Mouse (Mus musculus) 3T3-L1 (cell line): ENCODE measurements around the gene Dspp.

ENCODE experiments used
- DNase-seq: peaks from one replicate; pipeline ENCODE4 v3.0.0-alpha.2; 2015; ENCODE audit warnings: low read depth, low spot score

The Dspp gene

DNA sequence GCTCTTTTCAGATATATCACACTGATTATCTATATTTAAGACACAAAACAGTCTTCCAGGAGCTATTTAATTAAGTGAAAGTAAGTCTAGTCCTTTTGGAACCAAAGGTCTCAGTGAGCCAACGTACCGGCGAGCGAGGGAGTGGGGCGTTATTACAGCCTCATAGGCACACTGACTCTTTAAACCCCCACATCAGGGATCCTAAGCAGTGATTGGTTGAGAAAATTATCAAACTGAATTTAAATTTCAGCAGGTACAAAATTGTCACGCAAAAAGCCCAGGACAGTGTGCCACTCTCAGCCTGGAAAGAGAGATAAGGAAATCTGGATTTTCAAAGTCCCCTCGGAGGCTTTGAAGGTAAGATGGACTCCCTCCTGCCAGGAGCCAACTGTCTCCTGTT, at the start of gene Dspp:
Gene Dspp, plus strand, starts transcription at position 301 of the 400 bp plus-strand sequence.
- DNase-seq = no peak

DNA sequence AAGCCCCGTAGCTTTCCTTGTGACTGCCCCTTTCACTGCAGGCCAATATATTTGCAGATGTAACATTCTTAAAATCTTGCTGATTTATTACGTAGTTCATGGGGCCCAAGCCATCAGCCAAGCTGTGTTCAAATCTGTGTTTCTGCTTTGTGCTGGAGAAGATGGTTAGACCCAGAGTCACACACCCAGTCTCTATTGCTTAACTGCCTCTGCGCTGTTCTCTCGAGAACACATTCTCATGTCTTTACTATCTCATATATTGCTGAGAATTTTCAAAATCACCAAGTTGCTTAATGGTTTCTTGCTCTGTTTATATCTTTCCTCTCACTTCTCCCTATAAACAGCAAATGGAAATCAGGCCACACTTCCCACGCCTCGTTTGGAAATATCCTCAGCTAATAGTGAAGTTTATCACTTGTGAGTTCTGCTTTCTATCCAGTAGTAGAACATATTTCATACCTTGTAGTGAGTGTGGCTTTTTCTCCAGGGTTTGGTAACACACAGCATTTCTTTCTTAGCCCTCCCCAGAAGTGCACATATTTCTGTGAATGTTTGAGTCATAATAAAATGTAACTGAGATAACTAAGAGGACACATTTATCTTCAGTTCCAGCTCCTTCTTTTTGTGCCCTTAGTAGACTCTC, 46.4 kb upstream of the Dspp start:
- DNase-seq = no peak

DNA sequence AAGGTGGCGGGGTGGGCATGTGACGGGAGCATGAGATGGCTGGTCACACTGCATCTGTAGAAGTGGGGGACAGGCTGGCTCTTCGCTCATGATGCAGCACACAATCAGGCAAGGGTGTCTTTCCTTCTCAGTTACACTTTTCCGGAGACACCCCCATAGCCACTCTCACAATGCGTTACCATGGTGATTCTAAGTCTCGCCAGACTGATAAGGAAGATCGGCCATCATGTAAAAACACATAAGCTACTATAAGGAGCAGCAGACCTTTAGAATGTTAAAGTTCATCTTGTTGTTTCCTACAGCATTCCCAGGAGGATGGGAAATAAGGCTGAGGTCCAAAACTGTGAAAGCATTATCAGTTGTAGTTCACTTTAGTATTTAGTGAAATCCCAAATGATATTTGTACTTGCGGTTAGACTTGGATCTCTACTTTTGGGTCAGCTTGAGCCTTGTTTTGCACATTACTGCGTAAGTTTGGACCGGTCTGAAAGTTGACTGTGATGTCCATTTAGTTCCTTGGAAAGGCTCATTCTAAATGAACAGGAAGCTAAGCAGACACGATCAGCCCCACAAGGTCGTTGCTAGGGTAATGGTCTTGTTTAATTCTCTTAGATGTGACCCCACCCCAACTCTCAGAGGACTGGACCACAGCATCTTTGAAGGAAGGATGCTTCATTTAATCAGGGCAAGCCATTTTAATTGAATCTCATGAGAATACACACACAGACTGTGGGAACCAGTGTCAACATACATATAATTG, 43.8 kb upstream of the Dspp start:
- no peak for DNase-seq

DNA sequence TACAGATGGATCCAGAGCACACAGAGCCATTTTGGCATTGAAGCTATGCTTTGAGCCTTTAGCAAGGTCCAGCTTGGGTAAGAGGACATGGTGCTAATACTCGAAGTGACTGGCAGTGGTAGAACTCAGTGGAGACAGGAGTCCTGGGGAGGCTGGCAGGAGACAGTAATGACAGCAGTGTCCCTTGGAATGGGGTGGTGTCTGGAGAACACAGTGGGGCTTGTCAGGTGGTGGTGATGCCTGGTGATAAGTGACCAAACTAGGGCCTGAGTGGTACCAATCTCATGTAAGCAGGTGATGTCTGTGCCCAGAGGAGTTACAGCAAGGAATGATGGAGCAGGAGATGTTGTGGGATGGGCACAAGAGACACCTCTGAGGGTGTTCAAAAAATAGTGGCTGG, 43.2 kb upstream of the Dspp start:
- no peak for DNase-seq

DNA sequence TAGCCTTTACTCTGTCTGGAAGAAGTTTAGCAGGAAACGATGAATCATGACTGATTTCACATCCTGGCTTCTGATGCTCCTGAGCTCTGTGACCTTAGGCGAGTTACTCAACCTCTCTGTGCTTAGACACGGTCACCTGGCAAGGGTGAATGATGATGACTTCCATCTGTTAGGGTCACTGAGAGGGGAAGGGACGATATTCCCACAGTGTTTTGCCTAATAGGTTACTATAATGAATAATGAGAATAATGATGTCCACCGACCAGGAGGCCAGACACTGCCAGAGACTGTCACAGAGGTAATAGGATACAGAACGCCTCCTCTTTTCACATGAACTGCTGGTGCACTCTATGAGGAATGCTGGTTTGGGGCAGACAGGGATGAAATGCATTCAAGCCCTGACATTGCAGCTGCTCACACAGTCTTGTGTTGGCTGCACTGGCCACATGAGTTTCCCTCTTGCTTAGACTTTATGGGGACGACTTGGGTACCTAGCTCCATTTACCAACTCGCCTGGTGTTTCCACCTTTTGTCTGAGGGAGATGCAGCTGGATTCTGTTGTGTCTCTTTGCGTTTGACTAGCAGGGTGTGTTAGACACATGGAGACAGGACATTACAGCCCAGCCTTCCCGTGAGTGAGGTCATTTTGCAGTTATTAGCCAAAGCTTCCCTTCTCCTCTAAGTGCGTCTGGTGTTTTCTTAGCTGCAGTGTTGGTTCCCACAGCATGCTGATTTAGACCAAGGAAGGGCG, 42.1 kb upstream of the Dspp start:
- DNase-seq = peak; percentile 91

DNA sequence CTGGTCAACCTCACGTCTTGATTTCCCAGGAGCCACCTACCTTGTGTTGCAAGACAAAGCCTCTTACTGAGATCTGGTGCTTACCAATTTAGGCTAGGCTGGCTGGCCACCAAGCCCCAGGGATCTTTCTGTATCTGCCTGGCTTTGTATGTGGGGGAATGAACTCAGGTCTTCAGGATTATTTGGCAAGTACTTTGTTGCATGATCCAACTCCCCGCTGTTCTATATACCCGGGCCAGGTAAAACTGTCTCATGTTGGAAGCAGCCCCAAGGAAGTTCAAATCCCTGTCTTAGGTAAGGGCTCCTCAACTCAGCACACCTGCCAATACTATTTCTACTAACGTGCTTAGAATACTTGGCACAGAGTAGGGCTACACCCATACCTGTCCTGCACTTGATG, 39.6 kb upstream of the Dspp start:
- DNase-seq = no peak

DNA sequence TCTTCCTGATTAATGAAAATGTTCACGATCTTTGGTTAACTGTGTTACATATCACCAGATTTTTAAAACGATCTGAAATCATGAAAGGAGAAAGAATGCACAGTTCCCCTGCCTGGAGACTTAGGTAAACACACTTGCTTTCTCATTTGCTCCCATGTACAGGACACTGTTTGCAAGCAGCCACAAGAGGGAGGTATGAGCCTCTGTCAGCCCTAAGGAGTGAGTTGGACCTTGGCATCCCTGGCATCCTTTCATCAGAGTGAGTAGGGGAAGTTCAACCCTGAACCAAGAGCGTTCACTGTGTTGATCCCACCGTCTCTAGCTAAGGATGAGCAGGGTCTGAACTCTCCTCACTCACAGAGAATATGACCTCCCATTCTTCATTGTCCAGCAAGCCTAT, 39.0 kb upstream of the Dspp start:
- DNase-seq = peak; percentile 87

DNA sequence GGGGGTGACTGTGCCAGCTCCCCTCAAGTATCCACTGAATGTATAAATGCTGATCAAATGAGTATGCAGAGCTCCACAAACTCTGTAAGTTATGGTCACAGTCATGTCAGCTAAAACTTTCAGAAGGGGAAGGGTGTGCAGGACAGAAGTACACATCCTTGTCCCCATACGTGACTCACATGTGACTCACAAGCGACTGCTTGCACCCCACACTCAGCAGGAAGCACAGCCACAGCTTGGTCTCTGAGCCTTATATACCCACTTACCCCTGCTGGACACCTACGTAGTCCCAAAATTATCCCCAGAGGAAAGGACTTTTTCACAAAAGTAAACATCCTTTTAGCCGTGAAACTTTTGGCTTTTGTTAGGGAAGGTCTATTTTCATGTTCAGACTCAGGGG, 36.8 kb upstream of the Dspp start:
- peak; percentile 56 for DNase-seq

DNA sequence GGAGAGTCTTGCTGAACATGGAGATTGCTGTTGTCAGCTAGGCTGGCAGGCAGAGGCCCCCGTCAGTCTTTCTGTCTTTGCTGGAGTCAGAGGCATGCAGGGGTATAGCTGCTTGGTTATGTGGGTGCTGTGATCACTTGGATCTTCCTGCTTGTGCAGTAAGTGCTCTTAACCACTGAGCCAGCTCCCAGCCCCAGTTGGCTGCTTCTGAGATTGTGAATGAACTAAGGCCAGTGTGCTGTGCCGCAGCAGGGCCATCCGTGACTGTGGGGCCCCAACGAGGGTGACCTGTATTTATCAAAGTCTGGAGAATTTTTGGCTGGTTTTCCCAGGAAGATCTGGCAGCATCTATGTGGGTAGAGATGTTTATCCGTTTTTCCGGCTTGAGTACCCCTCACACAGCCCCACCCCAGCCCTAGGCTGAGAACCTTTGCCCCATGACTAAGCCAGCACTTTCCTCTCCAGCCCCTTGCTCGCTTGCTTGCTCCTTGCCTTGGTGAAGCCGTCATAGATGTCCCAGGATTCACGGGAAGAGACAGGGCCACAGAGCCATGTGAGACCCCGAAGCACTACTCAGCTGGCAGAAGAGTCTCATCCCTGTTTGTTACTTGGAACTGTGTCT, 32.5 kb upstream of the Dspp start:
- no peak for DNase-seq

DNA sequence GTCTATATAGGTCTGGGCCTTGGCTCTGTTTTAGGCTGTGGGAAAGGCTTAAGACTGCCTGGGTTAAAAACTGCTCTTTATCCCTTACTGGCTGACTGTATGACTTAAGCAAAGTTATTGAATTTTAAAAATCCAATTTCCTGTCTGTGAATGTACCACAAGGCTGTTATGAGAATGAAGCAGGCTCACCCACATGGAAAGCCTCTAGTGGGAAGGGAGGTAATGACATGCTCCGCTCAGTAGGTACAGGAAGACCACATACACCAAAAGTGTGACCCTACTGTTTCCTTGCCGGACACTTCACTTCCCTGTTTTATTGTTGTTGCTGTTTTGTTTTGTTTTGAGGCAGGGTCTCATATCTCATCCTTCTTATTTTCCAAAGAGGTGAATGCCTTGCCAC, 29.4 kb upstream of the Dspp start:
- peak; percentile 44 for DNase-seq

DNA sequence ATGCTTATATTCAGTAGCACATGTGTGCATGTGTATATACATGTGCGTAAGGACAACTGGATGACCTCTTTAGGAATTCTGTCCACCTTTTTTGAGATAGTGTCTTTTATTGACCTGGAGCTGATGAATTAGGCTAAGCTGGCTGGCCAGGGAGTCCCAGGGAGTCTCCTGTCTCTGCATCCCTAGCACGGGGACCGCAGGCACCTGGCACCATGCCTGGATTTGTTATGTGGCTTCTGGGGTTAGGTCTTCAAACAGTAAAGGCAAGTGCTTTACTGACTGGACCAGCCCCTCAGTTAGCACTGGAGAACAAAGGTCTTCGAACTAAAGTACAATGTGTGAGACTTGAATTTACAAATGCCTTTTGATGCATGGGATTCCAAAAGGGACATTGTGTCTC, 26.5 kb upstream of the Dspp start:
- no peak for DNase-seq

DNA sequence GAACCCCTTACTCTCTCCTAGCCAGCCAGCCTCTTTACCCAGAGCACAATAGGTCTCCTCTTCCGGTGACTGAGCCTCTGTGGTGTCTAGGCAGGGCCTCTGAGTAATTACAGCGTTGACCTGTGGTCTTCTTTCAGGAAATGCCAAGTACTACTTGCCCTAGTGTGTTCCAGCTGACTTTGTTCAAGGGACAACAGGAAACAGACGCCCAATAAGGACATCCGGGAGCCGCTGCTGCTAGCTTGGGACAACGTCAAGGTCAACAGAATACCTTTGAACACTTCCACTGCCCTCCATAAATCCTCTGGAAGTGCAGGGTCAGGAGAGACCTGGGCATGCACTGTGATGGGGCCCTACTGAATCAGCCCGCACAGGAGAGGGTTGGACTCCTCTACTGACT, 21.2 kb upstream of the Dspp start:
- no peak for DNase-seq

DNA sequence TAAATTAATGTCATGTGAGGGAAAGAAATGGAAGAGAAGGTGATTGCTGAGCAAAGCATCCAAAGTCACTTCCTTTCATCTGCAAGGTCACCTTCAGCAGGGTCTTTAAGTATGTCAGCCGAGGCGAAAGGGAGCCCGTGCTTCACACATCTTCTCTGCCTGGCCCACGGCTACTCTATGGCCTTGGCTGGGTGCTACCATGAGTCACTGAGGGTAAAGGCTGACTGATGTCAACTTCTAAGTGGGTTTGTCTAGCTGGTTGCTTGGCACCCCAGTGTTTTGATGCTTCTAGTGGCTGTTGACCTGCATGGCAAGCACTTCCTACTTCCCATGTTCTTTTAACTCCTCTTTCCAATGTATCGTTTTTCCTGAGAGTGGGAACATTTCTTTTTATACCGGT, 20.3 kb upstream of the Dspp start:
- no peak for DNase-seq

DNA sequence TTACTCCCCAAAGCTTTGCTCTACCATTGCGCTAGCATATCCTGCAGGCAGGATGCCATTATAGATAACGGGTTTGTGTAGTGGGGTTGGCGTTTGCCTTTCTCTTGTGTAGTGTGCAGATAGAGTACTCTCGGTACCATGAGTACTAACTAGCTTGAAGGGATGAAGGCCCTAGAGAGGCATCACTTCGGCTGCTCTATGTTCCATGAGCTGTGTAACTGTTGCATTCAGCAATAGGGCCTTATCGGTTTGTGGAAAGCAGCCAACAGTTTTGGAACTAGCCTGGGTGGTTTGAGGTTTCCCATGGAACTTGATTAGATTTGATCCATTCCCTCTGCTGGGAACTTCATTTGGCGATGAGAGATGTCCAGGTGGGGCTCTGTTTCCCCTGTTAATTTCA, 12.8 kb upstream of the Dspp start:
- no peak for DNase-seq

DNA sequence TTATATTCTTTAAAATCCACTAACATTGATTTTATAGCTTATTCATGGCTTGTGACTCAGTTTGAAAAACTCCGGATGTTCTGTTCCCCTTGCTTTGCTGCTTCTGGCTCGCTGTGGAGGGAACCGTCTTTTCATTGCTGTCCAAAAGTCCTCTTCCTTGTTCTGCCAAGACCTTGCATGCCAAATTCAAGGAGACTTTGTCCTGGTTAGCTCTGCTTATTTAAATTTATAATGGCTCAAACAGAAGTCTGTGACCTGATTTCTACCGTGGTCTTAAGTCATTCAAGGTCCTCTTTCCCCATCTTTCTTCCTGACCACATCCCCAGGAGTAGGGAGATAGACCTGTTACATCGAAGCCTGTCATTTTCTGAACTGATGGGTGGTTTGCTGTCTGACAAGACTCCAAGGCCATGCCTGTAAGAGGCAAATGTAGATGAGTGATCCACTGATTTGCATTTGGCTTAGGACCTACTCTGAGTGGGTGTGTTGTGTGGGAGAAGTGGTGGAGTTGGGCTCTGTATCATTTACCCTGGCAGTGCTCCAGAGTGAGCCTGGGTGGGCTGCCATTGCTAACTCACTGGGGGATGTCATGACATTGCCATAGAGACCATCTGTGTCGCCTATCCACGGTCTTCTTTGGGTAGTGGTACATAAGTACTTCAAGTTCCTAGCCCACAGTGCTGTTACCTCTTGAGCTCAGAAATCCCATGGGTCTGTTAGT, 12.0 kb upstream of the Dspp start:
- DNase-seq = no peak

DNA sequence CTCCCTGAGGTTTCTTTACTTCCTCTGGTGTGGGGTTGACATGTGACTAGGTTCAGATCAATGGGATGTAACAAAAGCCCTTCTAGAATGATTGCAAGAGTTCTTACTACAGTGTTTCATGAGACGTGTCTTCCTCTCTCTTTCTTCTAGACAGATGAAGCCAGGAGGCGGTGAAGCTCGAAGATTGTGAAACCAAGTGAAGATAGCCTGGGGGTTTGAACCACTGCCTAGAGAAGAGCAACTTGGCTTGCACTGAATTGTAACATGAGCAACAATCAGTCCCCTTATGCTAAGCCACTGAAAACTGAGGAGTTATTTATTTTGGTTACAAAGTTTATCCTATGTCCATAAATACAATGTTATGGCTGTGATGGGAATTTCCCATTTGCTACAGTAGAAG, 9.9 kb upstream of the Dspp start:
- DNase-seq = peak; percentile 78

DNA sequence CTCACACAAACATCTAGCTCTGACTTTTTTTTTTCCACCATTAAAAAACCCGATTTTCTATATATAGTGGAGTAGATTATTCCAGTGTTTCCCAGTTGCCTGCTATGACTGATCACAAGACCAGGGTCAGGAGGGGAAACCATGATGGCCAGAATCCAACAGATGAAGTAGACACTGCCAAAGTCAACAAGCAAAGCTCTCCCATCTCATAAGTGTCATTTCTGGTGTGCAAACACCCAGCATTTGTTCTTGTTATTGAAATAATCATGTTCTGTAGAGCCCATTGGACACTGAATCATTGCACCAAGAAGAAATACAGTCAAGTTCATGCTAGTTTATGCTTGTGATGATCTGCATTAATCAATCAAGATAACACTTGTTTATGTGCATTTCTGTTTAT, 9.1 kb upstream of the Dspp start:
- DNase-seq = peak; percentile 85

DNA sequence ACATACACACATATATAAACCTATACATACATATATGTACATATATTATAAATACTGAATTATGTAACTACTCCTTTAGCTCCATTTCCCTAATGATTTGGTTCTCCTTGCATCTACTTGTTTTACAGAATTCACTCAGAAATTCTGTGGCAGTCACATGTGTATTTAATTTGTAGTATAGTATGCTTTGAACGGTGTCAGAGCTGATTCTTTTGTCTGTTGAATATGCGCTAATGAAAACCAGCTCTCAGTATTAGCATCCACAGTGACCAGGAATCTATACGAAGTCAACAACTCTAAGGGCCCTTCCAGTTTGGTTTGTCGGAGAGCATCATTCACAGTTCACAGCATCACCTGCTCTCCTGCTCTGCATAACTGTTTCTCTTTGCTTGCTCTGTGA, 7.0 kb upstream of the Dspp start:
- DNase-seq = no peak

DNA sequence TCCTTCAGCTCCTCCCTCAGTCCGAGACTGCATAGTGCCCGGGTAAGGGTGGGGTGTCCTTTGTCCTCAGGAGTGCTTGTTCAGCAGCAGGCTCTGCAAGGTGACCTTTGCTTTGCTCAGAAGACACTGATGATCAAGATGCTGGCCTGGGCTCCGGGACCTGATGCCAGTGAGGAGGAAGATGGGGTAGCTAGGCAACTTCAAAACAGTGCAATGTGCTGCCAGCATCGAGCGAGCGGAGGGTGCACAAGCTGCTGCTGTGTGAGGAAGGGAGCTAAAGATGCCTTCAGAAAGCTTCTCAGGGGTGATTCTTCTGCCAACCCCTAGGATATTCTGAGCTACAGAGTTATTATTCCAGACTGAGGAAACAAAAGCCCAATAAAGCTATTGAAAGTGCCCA, 2.6 kb downstream of the Dspp start:
- no peak for DNase-seq

DNA sequence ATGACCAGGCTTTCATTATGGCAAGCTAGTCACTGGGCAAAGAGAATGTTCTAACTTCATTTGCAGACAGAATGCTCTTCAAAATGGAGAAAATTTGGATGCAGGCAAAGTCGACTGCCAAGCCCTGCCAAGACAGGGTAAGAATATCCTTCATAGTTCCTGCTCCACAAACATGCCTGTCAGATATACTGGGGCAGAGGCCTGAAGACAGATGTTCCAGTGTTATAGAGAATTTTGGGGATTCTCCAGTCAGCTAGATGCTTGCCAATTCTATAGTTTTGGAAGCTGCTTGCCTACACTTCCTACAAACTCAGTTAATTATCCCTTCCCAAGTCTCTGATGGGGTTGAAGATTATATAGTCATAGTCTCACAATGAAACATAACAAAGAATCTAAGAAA, 13.2 kb downstream of the Dspp start:
- DNase-seq = no peak

DNA sequence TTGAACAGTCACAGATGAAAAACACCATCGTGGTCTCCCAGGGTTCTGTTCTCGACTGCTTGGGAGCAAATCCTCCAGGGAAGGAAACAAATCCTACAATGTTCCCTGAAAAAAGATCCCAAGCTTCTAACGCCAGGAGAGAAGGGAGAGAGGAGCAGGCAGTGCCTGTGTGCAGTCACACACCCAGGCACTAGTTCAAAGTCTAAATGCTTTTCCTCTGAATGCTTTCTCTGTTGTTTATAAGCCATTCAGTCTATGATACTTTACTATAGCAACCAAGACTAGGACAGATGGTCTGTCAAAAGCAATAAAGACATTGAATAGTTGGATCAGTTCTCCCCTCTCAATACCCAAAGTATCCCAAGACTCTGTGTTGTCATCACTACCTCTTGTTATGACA, 16.8 kb downstream of the Dspp start:
- DNase-seq = no peak

DNA sequence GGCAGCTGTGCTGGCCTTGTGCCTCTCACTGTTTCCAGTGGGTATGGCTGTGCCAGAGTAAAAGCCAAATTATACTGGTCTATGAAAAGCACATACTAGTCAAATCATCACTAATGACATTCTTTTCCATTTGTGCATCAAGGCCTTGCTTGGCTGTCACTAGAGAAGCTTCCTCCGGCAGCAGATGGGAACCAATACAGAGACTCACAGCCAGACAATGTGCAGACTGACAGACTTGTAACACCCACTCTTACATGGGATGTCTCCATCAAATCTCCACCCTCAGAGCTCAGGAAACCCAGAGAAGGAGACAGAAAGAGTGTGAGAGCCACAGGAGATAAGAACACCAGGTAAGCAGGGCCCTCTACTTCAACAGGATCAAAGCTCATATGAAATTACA, 24.6 kb downstream of the Dspp start:
- DNase-seq = no peak
